Mouse (Mus musculus) heart, embryonic 11.5 days (tissue): Measurements from ENCODE around the gene Setd2. TPM values are rescaled to one million over a fixed set of nuclear protein-coding genes. Genes with fewer than 3 reads are reported as not detected.

Experiments
- ATAC-seq: fragments of 200-750 bp; cut with Nextera tagmentation; replicated peaks from 2 replicates; pipeline ENCODE4 v1.8.0; 2017; ENCODE audit warnings: moderate library complexity; ENCODE audit not compliant: insufficient number of reproducible peaks, low FRiP score, low TSS enrichment
- H3K27ac ChIP-seq: fragments of 300-500 bp; sonication (generic); 2 replicates; pipeline ENCODE4 v1.5.1; 2014; ENCODE audit warnings: mild to moderate bottlenecking, low read depth, low read length
- H3K27me3 ChIP-seq: fragments of 300-500 bp; sonication (generic); 2 replicates; pipeline ENCODE4 v1.6.1; 2014; ENCODE audit warnings: mild to moderate bottlenecking, low read length, mixed read lengths; ENCODE audit not compliant: control insufficient read depth, insufficient read depth
- H3K36me3 ChIP-seq: fragments of 300-500 bp; sonication (generic); 2 replicates; pipeline ENCODE4 v1.6.1; 2014; ENCODE audit warnings: mild to moderate bottlenecking, low read length, moderate library complexity, mixed read lengths; ENCODE audit not compliant: control insufficient read depth, insufficient read depth
- H3K4me1 ChIP-seq: fragments of 300-500 bp; sonication (generic); 2 replicates; pipeline ENCODE4 v1.6.1; 2014; ENCODE audit warnings: low read length; ENCODE audit not compliant: control insufficient read depth, insufficient read depth
- H3K4me2 ChIP-seq: fragments of 300-500 bp; sonication (generic); 2 replicates; pipeline ENCODE4 v1.6.1; 2014; ENCODE audit warnings: mild to moderate bottlenecking, moderate library complexity
- H3K4me3 ChIP-seq: fragments of 300-500 bp; sonication (generic); 2 replicates; pipeline ENCODE4 v1.5.1; 2014; ENCODE audit warnings: low read depth, low read length
- H3K9ac ChIP-seq: fragments of 300-500 bp; sonication (generic); 2 replicates; pipeline ENCODE4 v1.6.1; 2014; ENCODE audit warnings: mild to moderate bottlenecking, low read depth, low read length, moderate library complexity
- H3K9me3 ChIP-seq: fragments of 300-500 bp; sonication (generic); replicated peaks from 2 replicates; pipeline ENCODE4 v1.6.1; 2016; ENCODE audit warnings: low read length; ENCODE audit not compliant: control insufficient read depth
- WGBS: fragments of 180-500 bp; shearing (Covaris S2); extraction: QIAGEN DNeasy Blood & Tissue Kit; methylation state at CpG from one replicate; pipeline ENCODE4 v1.1.7; 2014; ENCODE audit not compliant: insufficient replicate concordance; 5-methylcytosine and 5-hydroxymethylcytosine counted together
- polyA plus RNA-seq: library from polyadenylated mRNA; unstranded; fragments of >200 nt; fragmentation: Nextera tagmentation; extraction: Ambion mirVana; gene quantifications from 2 replicates; pipeline ENCODE4 v1.2.1, GENCODE M21; 2014

Setd2 gene
- polyA plus RNA-seq, 1 experiment from 2014 or later = 39.0 TPM

DNA sequence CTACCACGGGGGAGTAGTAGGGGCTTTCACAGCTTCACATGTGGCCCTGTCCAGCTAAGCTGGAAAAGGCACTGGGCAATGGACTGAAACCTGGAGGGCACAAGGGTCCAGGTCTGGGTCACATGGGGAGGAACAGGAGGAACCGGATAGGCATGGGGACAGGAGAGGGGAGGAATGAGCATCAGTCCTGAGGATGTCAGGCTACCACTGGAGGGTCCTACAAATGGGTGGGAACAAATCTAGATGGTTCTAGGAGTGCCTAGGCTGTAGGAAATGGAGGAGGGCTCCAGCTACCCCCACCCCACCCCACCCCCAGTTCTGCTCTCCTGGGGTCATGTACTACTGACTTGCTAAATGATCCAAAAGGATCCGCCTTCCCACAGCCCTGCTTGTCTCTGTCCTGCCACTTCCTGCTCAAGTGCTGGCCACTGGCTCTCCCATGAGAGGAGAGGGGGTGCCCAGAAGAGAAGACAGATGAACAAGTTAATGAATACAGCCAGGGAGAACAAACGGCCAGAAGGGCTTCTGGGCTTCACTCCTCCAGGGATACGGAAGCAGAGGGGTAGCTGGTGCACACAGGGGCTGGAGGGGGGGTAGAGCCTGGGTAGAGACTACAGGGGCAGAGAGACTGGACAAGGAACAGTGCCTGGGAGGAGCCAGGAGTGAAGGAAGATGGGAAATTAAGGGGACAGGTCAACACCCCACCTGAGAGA is 110.6 kb downstream of the Setd2 start:
- ATAC-seq = no peak

DNA sequence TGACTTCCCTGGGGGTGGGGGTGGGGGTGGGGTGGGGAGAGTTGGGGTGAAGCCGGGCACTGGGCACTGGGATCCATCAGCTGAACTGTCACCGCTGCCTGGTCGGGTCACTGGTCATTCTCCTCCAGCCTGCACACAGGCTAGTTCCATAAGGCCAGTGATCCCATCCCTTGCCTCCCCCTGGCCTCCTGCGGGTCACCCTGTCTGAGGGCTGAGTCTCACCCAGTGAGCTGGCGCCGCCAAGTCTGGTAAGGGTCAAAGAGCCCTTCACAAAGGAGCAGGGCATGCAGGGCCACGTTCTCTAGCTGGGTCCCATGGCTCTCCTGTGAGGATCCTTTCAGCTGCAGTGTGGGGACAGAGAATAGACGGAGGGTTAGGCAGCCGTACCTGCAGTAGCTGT is 111.4 kb downstream of the Setd2 start:
- WGBS = 48% methylated on average over 9 of the region's 9 CpGs
- Histone ChIP-seq H3K4me2 (no peak overlapping the region), H3K4me3 (no peak overlapping the region), H3K27ac (no peak overlapping the region), H3K4me1 (no peaks in the 10 kb centered on the region; the same call in 1 of the 2 replicates), H3K36me3 (no peaks in the 10 kb centered on the region), H3K27me3 (no peaks in the 10 kb centered on the region), H3K9ac (no peak overlapping the region), H3K9me3 (no peaks in the 10 kb centered on the region)
- no peak for ATAC-seq

More for the DNA sequence above, 110.6 kb downstream of the Setd2 start:
- Histone ChIP-seq H3K9ac (no peak overlapping the region), H3K4me1 (no peaks in the 10 kb centered on the region; the same call in 1 of the 2 replicates), H3K9me3 (no peaks in the 10 kb centered on the region), H3K36me3 (no peaks in the 10 kb centered on the region), H3K27me3 (peaks cover 3% of the 10 kb centered on the region), H3K27ac (no peak overlapping the region), H3K4me2 (no peak overlapping the region), H3K4me3 (no peak overlapping the region)
- 55% methylated on average over 5 of the region's 5 CpGs for WGBS

DNA sequence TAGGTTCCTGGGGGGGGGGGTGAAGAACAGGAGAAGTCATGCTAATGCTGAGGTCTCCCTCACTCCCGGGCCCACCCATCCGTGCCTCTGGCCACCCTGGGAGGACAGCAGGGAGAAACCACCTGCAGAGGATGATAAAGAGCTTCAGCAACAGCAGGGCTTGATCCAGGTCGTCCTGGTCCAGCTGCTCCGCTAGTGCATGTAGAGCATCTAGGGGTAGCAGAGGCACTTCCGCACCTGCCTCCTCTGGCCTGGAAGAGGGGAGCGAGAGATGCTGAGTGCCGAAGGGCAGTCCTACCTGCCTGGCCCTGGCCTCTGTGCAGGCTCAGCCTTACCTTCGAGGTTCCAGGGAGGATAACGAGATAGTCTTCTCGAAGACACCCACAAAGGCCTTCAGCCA is 111.9 kb downstream of the Setd2 start:
- H3K4me2 ChIP-seq = no peak overlapping the region
- H3K4me3 ChIP-seq = no peak overlapping the region
- H3K4me1 ChIP-seq = no peaks in the 10 kb centered on the region; the same call in 1 of the 2 replicates
- no peaks in the 10 kb centered on the region for H3K27me3 ChIP-seq
- ATAC-seq = no peak
- WGBS = 74% methylated on average over 10 of the region's 10 CpGs
- no peaks in the 10 kb centered on the region for H3K9me3 ChIP-seq
- no peak overlapping the region for H3K27ac ChIP-seq
- H3K36me3 ChIP-seq = no peaks in the 10 kb centered on the region
- H3K9ac ChIP-seq = no peak overlapping the region

DNA sequence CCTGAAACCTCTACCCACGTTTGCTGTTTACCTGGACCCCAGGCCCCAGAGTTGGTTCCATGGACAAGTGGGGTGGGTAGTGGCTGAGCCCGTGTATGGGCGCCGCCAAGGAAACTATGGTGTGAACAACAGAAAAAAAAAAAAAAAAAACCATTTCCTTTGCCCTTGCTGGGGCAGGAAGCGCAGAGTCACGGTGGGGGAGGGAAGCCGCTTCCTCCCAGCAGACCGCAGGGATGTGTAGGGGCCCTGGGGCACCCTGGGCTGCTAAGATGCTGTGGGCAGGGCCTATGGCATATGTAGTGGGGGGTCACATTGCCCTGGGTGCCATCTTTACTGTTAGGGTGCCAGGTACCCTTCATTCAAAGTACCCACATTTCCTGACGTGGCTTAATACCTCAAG is 112.8 kb downstream of the Setd2 start:
- 75% methylated on average over 9 of the region's 9 CpGs for WGBS
- ATAC-seq = no peak
- Histone ChIP-seq H3K27me3 (no peaks in the 10 kb centered on the region), H3K9ac (no peak overlapping the region), H3K9me3 (no peaks in the 10 kb centered on the region), H3K36me3 (no peaks in the 10 kb centered on the region), H3K27ac (no peak overlapping the region), H3K4me2 (no peak overlapping the region), H3K4me3 (no peak overlapping the region), H3K4me1 (no peaks in the 10 kb centered on the region; the same call in 1 of the 2 replicates)

DNA sequence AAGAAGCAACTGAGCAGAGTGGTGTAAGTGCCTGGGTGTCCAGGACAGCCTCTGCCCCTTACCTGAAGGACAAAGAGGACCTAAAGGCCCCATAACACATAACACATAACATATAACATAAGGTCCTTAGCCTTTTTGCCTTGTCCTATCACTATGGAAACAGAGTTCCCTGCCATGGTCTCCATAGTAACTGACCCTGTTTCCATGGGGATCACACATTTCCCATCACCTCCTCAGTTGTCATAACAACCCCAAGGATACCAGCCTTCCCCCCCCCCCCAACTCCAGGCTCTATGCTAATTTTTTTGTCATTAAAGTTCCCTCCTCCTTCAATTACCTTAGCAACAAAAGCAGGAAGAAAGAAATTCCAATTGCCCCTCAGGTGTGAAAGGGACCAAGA is 117.4 kb downstream of the Setd2 start:
- Histone ChIP-seq H3K4me3 (no peak overlapping the region), H3K27me3 (peaks cover 13% of the 10 kb centered on the region), H3K4me1 (peaks cover 25% of the 10 kb centered on the region), H3K4me2 (no peak overlapping the region), H3K27ac (no peak overlapping the region), H3K36me3 (no peaks in the 10 kb centered on the region), H3K9me3 (no peaks in the 10 kb centered on the region), H3K9ac (no peak overlapping the region)
- no peak for ATAC-seq

DNA sequence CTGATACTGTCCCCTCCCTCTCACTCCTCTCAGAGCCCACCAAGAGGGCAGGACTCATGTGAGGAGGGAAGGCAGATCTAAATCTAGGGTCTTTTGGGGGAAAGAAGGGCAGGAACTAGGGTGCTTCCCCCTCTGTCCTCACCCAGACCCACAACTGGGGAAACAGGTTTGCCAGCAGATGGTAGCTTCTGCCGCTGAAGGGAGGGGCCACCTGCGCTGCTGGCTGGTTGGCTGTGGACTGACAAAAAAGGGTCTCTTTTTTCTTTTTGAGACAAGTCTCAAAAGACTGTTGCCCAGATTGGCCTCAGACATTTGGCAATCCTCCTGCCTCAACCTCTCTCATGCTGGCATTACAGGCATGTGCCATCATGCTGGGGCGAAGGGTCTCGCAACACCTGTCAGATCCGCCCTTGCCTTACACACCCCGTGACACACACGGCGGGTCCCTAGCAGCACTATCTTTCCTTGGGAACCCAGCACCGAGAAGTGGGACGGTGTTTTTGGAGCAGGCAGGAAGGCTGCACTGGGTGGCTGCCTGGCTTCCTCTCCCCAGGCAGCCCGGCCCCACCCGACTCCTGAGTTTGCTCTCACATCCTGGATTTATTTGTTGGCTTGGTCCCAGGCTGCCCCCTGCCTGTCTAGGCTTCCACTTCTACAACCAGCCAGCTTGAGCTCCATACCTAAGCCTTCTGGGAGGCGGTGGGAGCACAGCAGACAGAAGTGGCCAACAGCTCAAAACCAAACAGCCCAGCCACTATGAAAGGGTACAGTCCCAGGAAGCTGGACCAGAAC is 119.7 kb downstream of the Setd2 start:
- Histone ChIP-seq H3K36me3 (no peaks in the 10 kb centered on the region), H3K4me3 (peak overlapping the region; percentile 79; the same call in 1 of the 2 replicates), H3K4me2 (peak overlapping the region; percentile 99), H3K4me1 (peaks cover 34% of the 10 kb centered on the region), H3K27ac (no peak overlapping the region), H3K9ac (peak overlapping the region; percentile 62), H3K27me3 (peaks cover 13% of the 10 kb centered on the region), H3K9me3 (no peaks in the 10 kb centered on the region)
- 25% methylated on average over 13 of the region's 13 CpGs for WGBS
- no peak for ATAC-seq

DNA sequence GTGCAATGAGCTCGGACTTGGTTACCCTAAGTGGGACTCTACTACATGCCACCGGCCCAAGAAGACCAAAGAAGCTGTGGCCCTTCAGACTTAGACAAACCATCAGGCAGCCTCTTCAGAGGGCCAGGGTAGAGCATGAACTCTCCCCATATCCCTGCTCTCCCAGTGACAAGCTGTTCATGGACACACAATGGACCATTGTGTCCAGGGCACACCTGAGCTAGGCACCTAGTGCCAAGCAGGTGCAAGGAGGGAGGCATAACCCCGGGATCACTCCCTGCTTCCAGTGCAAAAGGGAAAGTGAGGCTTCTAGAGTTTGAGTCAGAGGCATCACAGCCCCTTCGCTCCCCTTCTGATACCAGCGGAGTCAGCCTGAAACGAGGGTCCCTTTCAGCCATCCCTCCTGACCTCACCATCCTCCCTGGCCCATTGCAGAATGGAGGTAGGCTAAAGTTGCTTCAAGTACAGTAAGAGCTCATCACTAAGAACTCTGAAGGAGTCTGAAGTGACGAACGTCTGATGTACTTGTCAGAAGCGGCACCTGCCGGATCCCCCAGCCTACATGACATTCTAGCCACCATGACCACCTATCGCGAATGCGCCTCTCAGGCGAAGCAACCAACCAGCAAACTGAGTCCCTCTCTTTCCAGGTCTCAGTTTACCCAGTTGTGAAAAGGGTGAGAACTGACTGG is 120.7 kb downstream of the Setd2 start:
- peak overlapping the region; percentile 54; the same call in 1 of the 2 replicates for H3K27ac ChIP-seq
- no peak for ATAC-seq

DNA sequence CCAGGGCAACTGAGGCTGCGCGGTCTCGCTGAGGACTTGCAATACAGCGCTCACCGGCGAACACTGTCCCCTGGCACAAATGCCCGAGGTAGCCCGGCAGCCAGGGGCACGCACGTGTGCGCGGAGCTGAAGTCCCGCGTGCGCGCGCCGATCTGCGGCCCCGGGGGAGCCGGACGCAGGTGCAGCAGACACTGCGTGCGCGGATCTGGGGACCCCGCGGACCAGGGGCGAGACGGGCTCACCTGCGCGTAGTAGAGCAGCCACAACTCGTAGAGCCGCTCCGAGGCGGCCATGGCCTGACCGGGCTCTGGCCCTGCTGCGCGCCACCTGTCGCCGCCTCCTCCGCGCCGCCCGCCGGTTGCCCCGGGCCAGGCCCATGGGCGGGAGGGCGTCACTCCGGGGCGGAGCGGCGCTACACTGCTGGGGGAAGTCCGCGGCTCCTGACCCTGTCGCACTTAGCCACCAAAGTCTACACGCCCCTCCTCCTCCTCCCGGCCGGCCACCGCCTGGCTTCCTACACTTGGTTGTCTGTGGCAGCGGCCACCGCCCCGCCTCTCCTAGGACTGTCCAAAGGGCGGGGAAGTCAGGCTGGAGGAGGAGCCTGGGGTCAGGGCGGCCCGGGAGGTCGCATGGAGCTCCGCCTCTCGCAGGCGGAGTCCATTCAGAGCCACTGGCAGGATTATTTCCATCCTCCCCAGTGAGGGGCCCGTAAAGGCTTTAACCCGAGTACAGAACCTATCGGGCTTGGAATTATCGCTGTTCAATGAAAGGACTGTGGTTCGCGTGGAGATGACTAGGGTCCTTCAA is 121.5 kb downstream of the Setd2 start, which contains the start of gene Nbeal2:
Gene Nbeal2, minus strand, starts transcription at position 507 of the 807 bp plus-strand sequence.
- peak within 1 kb of the TSS; percentile 79 for H3K4me3 ChIP-seq
- peak; percentile 92 for ATAC-seq
- peaks cover 42% of the 10 kb centered on the region for H3K4me1 ChIP-seq
- H3K27me3 ChIP-seq = peaks cover 13% of the 10 kb centered on the region
- no peaks in the 10 kb centered on the region for H3K9me3 ChIP-seq
- peak within 1 kb of the TSS; percentile 54 for H3K27ac ChIP-seq
- peak within 1 kb of the TSS; percentile 99 for H3K4me2 ChIP-seq
- peak within 1 kb of the TSS; percentile 78 for H3K9ac ChIP-seq
- no peaks in the 10 kb centered on the region for H3K36me3 ChIP-seq
- under 1% methylated on average over 75 of the region's 75 CpGs for WGBS

More for the DNA sequence above, 120.7 kb downstream of the Setd2 start:
- Histone ChIP-seq H3K9me3 (no peaks in the 10 kb centered on the region), H3K4me3 (peak overlapping the region; percentile 79), H3K4me1 (peaks cover 42% of the 10 kb centered on the region), H3K27me3 (peaks cover 13% of the 10 kb centered on the region), H3K4me2 (peak overlapping the region; percentile 99), H3K36me3 (no peaks in the 10 kb centered on the region), H3K9ac (peak overlapping the region; percentile 78)
- WGBS = 23% methylated on average over 14 of the region's 14 CpGs
